Mouse (Mus musculus) embryonic facial prominence, embryonic 11.5 days (tissue): ENCODE results near the gene Porcn. TPM values are rescaled to one million over a fixed set of nuclear protein-coding genes. Genes with fewer than 3 reads are reported as not detected.

Source experiments
- ATAC-seq: fragments of 200-750 bp; cut with Nextera tagmentation; replicated peaks from 2 replicates; pipeline ENCODE4 v1.8.0; 2017; ENCODE audit warnings: low read depth; ENCODE audit not compliant: insufficient number of reproducible peaks, low FRiP score, low TSS enrichment
- DNase-seq: peaks from one replicate; pipeline ENCODE4 v3.0.0-alpha.2; 2015; ENCODE audit warnings: low spot score
- H3K27ac ChIP-seq: fragments of 300-500 bp; sonication (generic); replicated peaks from 2 replicates; pipeline ENCODE4 v1.5.1; 2014; ENCODE audit warnings: mild to moderate bottlenecking, low read depth, low read length, control low read depth
- H3K27me3 ChIP-seq: fragments of 300-500 bp; sonication (generic); 2 replicates; pipeline ENCODE4 v1.6.1; 2014; ENCODE audit warnings: mild to moderate bottlenecking, low read length, moderate library complexity, mixed read lengths; ENCODE audit not compliant: control insufficient read depth, insufficient read depth
- H3K36me3 ChIP-seq: fragments of 300-500 bp; sonication (generic); replicated peaks from 2 replicates; pipeline ENCODE4 v1.6.1; 2014; ENCODE audit warnings: low read depth, mild to moderate bottlenecking, low read length, moderate library complexity, mixed read lengths; ENCODE audit not compliant: control insufficient read depth, insufficient read depth
- H3K4me1 ChIP-seq: fragments of 300-500 bp; sonication (generic); 2 replicates; pipeline ENCODE4 v1.6.1; 2014; ENCODE audit warnings: low read length, mixed read lengths; ENCODE audit not compliant: control insufficient read depth, insufficient read depth
- H3K4me2 ChIP-seq: fragments of 300-500 bp; sonication (generic); 2 replicates; pipeline ENCODE4 v1.6.1; 2014; ENCODE audit warnings: low read depth, mild to moderate bottlenecking, control low read depth, low read length, moderate library complexity
- H3K4me3 ChIP-seq: fragments of 300-500 bp; sonication (generic); 2 replicates; pipeline ENCODE4 v1.5.1; 2014; ENCODE audit warnings: low read depth, low read length, control low read depth
- H3K9ac ChIP-seq: fragments of 300-500 bp; sonication (generic); replicated peaks from 2 replicates; pipeline ENCODE4 v1.6.1; 2014; ENCODE audit warnings: mild to moderate bottlenecking, control low read depth, low read length
- H3K9me3 ChIP-seq: fragments of 300-500 bp; sonication (generic); replicated peaks from 2 replicates; pipeline ENCODE4 v1.6.1; 2016; ENCODE audit warnings: mild to moderate bottlenecking, low read length, inconsistent platforms, mixed read lengths; ENCODE audit not compliant: control insufficient read depth
- WGBS: fragments of 180-500 bp; shearing (Covaris S2); extraction: QIAGEN DNeasy Blood & Tissue Kit; methylation state at CpG from one replicate; pipeline ENCODE4 v1.1.7; 2014; 5-methylcytosine and 5-hydroxymethylcytosine counted together
- polyA plus RNA-seq: library from polyadenylated mRNA; unstranded; fragments of >200 nt; fragmentation: Nextera tagmentation; extraction: Ambion mirVana; gene quantifications from 2 replicates; pipeline ENCODE4 v1.2.1, GENCODE M21; 2014

Porcn gene
- polyA plus RNA-seq, 1 experiment from 2014 or later = 10.2 TPM

GRCm38 (mm10) chrX:8238804-8239395, 32.6 kb upstream of the Porcn start:
- H3K4me1 ChIP-seq = no peaks in the 10 kb centered on the region
- DNase-seq (no peak), ATAC-seq (no peak; the same call in 1 of the 2 replicates)
- H3K4me3 ChIP-seq = no peak overlapping the region
- no peak overlapping the region for H3K27ac ChIP-seq
- WGBS = 73% methylated on average over 13 of the region's 13 CpGs
- H3K27me3 ChIP-seq = no peaks in the 10 kb centered on the region
- no peak overlapping the region for H3K4me2 ChIP-seq
- H3K9ac ChIP-seq = no peak overlapping the region
- H3K9me3 ChIP-seq = no peaks in the 10 kb centered on the region
- no peaks in the 10 kb centered on the region for H3K36me3 ChIP-seq

- no peak overlapping the region for H3K9ac ChIP-seq
- H3K9me3 ChIP-seq = no peaks in the 10 kb centered on the region
- H3K4me1 ChIP-seq = no peaks in the 10 kb centered on the region
- 84% methylated on average over 2 of the region's 2 CpGs for WGBS
- H3K4me2 ChIP-seq = no peak overlapping the region
- no peak overlapping the region for H3K4me3 ChIP-seq
- H3K36me3 ChIP-seq = no peaks in the 10 kb centered on the region
- H3K27me3 ChIP-seq = no peaks in the 10 kb centered on the region
- DNase-seq (no peak), ATAC-seq (no peak)
- H3K27ac ChIP-seq = no peak overlapping the region
Observed at GRCm38 (mm10) chrX:8236704-8237103, 30.4 kb upstream of the Porcn start.

- DNase-seq (no peak), ATAC-seq (no peak)
- Histone ChIP-seq H3K9ac (no peak overlapping the region), H3K27ac (no peak overlapping the region), H3K4me2 (no peak overlapping the region), H3K9me3 (no peaks in the 10 kb centered on the region), H3K27me3 (no peaks in the 10 kb centered on the region), H3K36me3 (no peaks in the 10 kb centered on the region), H3K4me3 (no peak overlapping the region), H3K4me1 (no peaks in the 10 kb centered on the region)
- WGBS = 76% methylated on average over 3 of the region's 3 CpGs
Observed at GRCm38 (mm10) chrX:8233602-8234001, 27.3 kb upstream of the Porcn start.

- Histone ChIP-seq H3K9me3 (no peaks in the 10 kb centered on the region), H3K27me3 (no peaks in the 10 kb centered on the region), H3K4me2 (no peak overlapping the region), H3K27ac (no peak overlapping the region), H3K4me3 (no peak overlapping the region), H3K4me1 (no peaks in the 10 kb centered on the region), H3K9ac (no peak overlapping the region), H3K36me3 (no peaks in the 10 kb centered on the region)
- 76% methylated on average over 4 of the region's 4 CpGs for WGBS
- DNase-seq (no peak), ATAC-seq (no peak)
Observed at GRCm38 (mm10) chrX:8230272-8230671, 23.9 kb upstream of the Porcn start.

- Histone ChIP-seq H3K4me1 (no peaks in the 10 kb centered on the region), H3K27ac (no peak overlapping the region), H3K4me2 (no peak overlapping the region), H3K27me3 (no peaks in the 10 kb centered on the region), H3K9me3 (no peaks in the 10 kb centered on the region), H3K4me3 (no peak overlapping the region), H3K36me3 (no peaks in the 10 kb centered on the region), H3K9ac (no peak overlapping the region)
- 86% methylated on average over 7 of the region's 7 CpGs for WGBS
- DNase-seq (no peak), ATAC-seq (no peak)
Observed at GRCm38 (mm10) chrX:8223473-8223872, 17.1 kb upstream of the Porcn start.

GRCm38 (mm10) chrX:8222678-8223421, 16.5 kb upstream of the Porcn start:
- no peak overlapping the region for H3K4me3 ChIP-seq
- H3K4me1 ChIP-seq = no peaks in the 10 kb centered on the region
- H3K36me3 ChIP-seq = no peaks in the 10 kb centered on the region
- H3K4me2 ChIP-seq = no peak overlapping the region
- H3K9me3 ChIP-seq = no peaks in the 10 kb centered on the region
- WGBS = 57% methylated on average over 7 of the region's 7 CpGs
- no peak overlapping the region for H3K27ac ChIP-seq
- no peak for DNase-seq
- no peak overlapping the region for H3K9ac ChIP-seq
- ATAC-seq = no peak
- H3K27me3 ChIP-seq = no peaks in the 10 kb centered on the region

GRCm38 (mm10) chrX:8222296-8222677, 16.0 kb upstream of the Porcn start:
- WGBS = 68% methylated on average over 3 of the region's 3 CpGs
- H3K9me3 ChIP-seq = no peaks in the 10 kb centered on the region
- H3K4me1 ChIP-seq = no peaks in the 10 kb centered on the region
- no peak for ATAC-seq
- H3K4me2 ChIP-seq = no peak overlapping the region
- H3K9ac ChIP-seq = no peak overlapping the region
- H3K36me3 ChIP-seq = no peaks in the 10 kb centered on the region
- no peak overlapping the region for H3K27ac ChIP-seq
- no peaks in the 10 kb centered on the region for H3K27me3 ChIP-seq
- H3K4me3 ChIP-seq = no peak overlapping the region
- no peak for DNase-seq

GRCm38 (mm10) chrX:8219651-8220050, 13.3 kb upstream of the Porcn start:
- H3K4me1 ChIP-seq = no peaks in the 10 kb centered on the region
- no peaks in the 10 kb centered on the region for H3K36me3 ChIP-seq
- no peak overlapping the region for H3K4me3 ChIP-seq
- ATAC-seq (no peak), DNase-seq (no peak)
- H3K4me2 ChIP-seq = no peak overlapping the region
- H3K9me3 ChIP-seq = no peaks in the 10 kb centered on the region
- WGBS = 16% methylated on average over 8 of the region's 8 CpGs
- H3K9ac ChIP-seq = no peak overlapping the region
- H3K27ac ChIP-seq = no peak overlapping the region
- H3K27me3 ChIP-seq = no peaks in the 10 kb centered on the region
